Mouse (Mus musculus) myocyte (in vitro differentiated cells): Measurements from ENCODE around the gene Olfr477. TPM values are rescaled to one million over a fixed set of nuclear protein-coding genes. Genes with fewer than 3 reads are reported as not detected.
"Not testable (repeated sequence)": the region's sequence is repeated elsewhere in the genome, so short reads cannot be mapped to it uniquely, and the experiment has no call there.

Experiments used
- H3K27me3 ChIP-seq: one replicate; pipeline ENCODE4 v1.6.1; 2011; ENCODE audit not compliant: control insufficient read depth, insufficient read depth, insufficient read length
- H3K36me3 ChIP-seq: one replicate; pipeline ENCODE4 v1.6.1; 2011; ENCODE audit not compliant: control insufficient read depth, insufficient read depth
- H3K4me2 ChIP-seq: one replicate; pipeline ENCODE4 v1.6.1; 2011; ENCODE audit warnings: low read depth, control low read depth
- H3K4me3 ChIP-seq: one replicate; pipeline ENCODE4 v1.5.1; 2011; ENCODE audit warnings: mild to moderate bottlenecking, control low read depth, moderate library complexity
- H3K79me2 ChIP-seq: one replicate; pipeline ENCODE4 v1.6.1; 2011; ENCODE audit not compliant: control insufficient read depth, insufficient read depth
- H3ac ChIP-seq: one replicate; pipeline ENCODE4 v1.6.1; 2011; ENCODE audit not compliant: control insufficient read depth, insufficient read length
- CEBPB ChIP-seq: IDR thresholded peaks from 2 replicates; pipeline ENCODE4 v1.6.1; 2011; ENCODE audit warnings: mild to moderate bottlenecking, moderate library complexity; ENCODE audit not compliant: poor library complexity, insufficient read depth, severe bottlenecking
- E2F4 ChIP-seq: IDR thresholded peaks from one replicate; pipeline ENCODE4 v1.6.1; 2011; ENCODE audit warnings: mild to moderate bottlenecking, control low read depth, moderate library complexity; ENCODE audit not compliant: insufficient read depth
- MAX ChIP-seq: IDR thresholded peaks from one replicate; pipeline ENCODE4 v1.6.1; 2011; ENCODE audit warnings: low read depth, mild to moderate bottlenecking, control low read depth
- MYOD1 ChIP-seq, 3 experiments: IDR thresholded peaks; one replicate each; pipeline ENCODE4 v1.6.1; 2011; ENCODE audit warnings: control low read depth in 2 of 3, low read depth in 2 of 3, mild to moderate bottlenecking in 2 of 3, moderate library complexity in 1 of 3; ENCODE audit not compliant: insufficient read length in 2 of 3, control insufficient read depth in 1 of 3
- MYOG ChIP-seq, 3 experiments: IDR thresholded peaks; one replicate each; pipeline ENCODE4 v1.6.1; 2011; ENCODE audit warnings: control low read depth in 2 of 3, low read depth in 2 of 3, mild to moderate bottlenecking in 2 of 3; ENCODE audit not compliant: insufficient read length in 2 of 3, control insufficient read depth in 1 of 3, insufficient read depth in 1 of 3
- POLR2A ChIP-seq: IDR thresholded peaks from one replicate; pipeline ENCODE4 v1.6.1; 2011; ENCODE audit warnings: low read depth, mild to moderate bottlenecking, control low read depth, moderate library complexity; ENCODE audit not compliant: insufficient read length
- POLR2AphosphoS2 ChIP-seq: IDR thresholded peaks from one replicate; pipeline ENCODE4 v1.6.1; 2011; ENCODE audit warnings: low read depth, control low read depth; ENCODE audit not compliant: insufficient read length
- REST ChIP-seq: IDR thresholded peaks from one replicate; pipeline ENCODE4 v1.6.1; 2011; ENCODE audit warnings: mild to moderate bottlenecking, control low read depth, moderate library complexity; ENCODE audit not compliant: insufficient read depth, insufficient read length
- SRF ChIP-seq: IDR thresholded peaks from one replicate; pipeline ENCODE4 v1.6.1; 2011; ENCODE audit warnings: low read depth; ENCODE audit not compliant: control insufficient read depth, insufficient read length
- TCF12 ChIP-seq: IDR thresholded peaks from one replicate; pipeline ENCODE4 v1.6.1; 2011; ENCODE audit warnings: mild to moderate bottlenecking, control low read depth; ENCODE audit not compliant: poor library complexity, insufficient read depth, severe bottlenecking
- TCF3 ChIP-seq: IDR thresholded peaks from one replicate; pipeline ENCODE4 v1.6.1; 2011; ENCODE audit warnings: low read depth, control low read depth; ENCODE audit not compliant: insufficient read length
- USF1 ChIP-seq: IDR thresholded peaks from one replicate; pipeline ENCODE4 v1.6.1; 2011; ENCODE audit warnings: low read depth, mild to moderate bottlenecking, control low read depth, moderate library complexity
- polyA plus RNA-seq: library from polyadenylated mRNA; unstranded; fragments of >200 nt; fragmentation: generic; extraction: Trizol; gene quantifications from one replicate; pipeline ENCODE4 v1.2.1, GENCODE M21; 2012; ENCODE audit warnings: missing spikeins

Gene Olfr477
- not detected for polyA plus RNA-seq

DNA sequence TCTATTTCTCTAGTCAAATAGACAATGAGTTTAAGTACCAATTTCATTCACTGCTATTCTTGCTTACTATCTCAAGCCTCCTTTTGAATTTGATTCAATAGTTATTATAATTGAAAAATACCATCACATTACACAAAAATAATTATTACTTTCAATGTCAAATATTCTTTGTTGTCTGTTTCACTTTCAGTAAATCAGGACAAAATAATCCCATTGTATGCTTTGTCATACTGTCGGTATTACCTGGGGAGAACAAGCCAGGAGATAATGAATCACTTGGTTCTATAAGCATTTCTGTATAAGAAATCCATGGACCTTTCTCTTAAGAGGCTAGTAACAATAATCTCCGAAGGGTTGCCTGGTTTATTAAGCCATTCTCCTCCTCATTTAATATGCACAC lies at the start of gene Olfr477:
Gene Olfr477, plus strand, starts transcription at position 301 of the 400 bp plus-strand sequence.
- H3K4me2 ChIP-seq = no peak within 1 kb of the TSS
- H3K79me2 ChIP-seq = no peaks in the 10 kb centered on the region
- TF ChIP-seq SRF (no peak), MYOG (IDR thresholded peaks at IDR 0.05; ENCODE audit: control insufficient read depth in 1 of 3, insufficient read depth in 1 of 3, insufficient read length in 2 of 3, low read depth in 2 of 3) (no peak), E2F4 (no peak), MYOD1 (IDR thresholded peaks at IDR 0.05; ENCODE audit: control insufficient read depth in 1 of 3, insufficient read length in 2 of 3, low read depth in 2 of 3) (no peak), MAX (no peak), POLR2AphosphoS2 (no peak), USF1 (no peak), REST (no peak), CEBPB (no peak), POLR2A (no peak), TCF12 (no peak), TCF3 (no peak)
- no peaks in the 10 kb centered on the region for H3K36me3 ChIP-seq
- H3K4me3 ChIP-seq = no peak within 1 kb of the TSS
- H3K27me3 ChIP-seq = no peaks in the 10 kb centered on the region
- no peak within 1 kb of the TSS for H3ac ChIP-seq

DNA sequence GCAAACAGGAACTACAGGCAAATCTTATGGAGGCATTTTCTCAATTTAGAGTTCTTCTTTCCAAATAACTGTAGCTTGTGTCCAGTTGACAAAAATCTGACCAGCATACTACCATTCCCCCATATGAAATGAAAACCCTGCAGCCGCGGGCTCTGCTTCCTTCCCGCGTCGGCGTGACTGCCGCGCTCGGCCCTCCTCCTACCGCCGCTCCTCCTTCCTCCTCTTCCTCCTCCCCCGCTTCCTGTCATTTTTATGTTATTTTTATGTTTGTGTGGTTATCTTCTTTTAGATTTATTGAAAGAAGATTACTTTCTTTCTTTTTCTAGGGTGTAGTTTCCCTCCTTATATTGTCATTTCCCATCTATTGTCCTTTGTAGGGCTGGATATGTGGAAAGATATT lies 34.0 kb upstream of the Olfr477 start:
- H3K36me3 ChIP-seq, H3K27me3 ChIP-seq, H3K4me2 ChIP-seq, H3ac ChIP-seq, H3K4me3 ChIP-seq, H3K79me2 ChIP-seq: not testable (repeated sequence)

DNA sequence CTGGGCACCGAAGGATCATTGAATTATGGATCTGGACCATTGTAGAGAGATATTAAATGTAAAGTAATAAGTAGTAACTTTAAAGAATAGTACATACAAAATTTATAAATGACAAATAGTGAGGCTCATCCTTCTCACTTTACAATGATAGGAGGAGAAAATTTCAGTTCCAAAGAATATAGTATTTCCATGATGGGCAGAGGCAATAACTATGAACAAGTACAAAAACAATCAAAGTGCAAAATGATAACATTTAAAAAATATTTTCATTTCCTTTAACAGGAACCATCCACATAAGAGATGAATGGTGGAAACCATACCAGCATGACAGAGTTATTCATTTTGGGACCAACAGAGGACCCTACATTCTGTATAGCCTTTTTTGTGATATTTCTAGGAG lies 32.1 kb upstream of the Olfr477 start, which contains the start of gene Olfr474:
Gene Olfr474, plus strand, starts transcription at position 301 of the 400 bp plus-strand sequence.
- Histone ChIP-seq H3K4me3 (no peak within 1 kb of the TSS), H3K4me2 (no peak within 1 kb of the TSS), H3ac (no peak within 1 kb of the TSS), H3K27me3 (no peaks in the 10 kb centered on the region), H3K79me2 (no peaks in the 10 kb centered on the region), H3K36me3 (no peaks in the 10 kb centered on the region)
- TF ChIP-seq REST = no peak
- TF ChIP-seq E2F4 = no peak
- TF ChIP-seq MYOG (IDR thresholded peaks at IDR 0.05; ENCODE audit: control insufficient read depth in 1 of 3, insufficient read depth in 1 of 3, insufficient read length in 2 of 3, low read depth in 2 of 3) = no peak
- no peak for TF ChIP-seq POLR2AphosphoS2
- no peak for TF ChIP-seq CEBPB
- TF ChIP-seq MAX = no peak
- TF ChIP-seq USF1 = no peak
- no peak for TF ChIP-seq TCF12
- no peak for TF ChIP-seq TCF3
- no peak for TF ChIP-seq MYOD1 (IDR thresholded peaks at IDR 0.05; ENCODE audit: control insufficient read depth in 1 of 3, insufficient read length in 2 of 3, low read depth in 2 of 3)
- no peak for TF ChIP-seq POLR2A
- no peak for TF ChIP-seq SRF

DNA sequence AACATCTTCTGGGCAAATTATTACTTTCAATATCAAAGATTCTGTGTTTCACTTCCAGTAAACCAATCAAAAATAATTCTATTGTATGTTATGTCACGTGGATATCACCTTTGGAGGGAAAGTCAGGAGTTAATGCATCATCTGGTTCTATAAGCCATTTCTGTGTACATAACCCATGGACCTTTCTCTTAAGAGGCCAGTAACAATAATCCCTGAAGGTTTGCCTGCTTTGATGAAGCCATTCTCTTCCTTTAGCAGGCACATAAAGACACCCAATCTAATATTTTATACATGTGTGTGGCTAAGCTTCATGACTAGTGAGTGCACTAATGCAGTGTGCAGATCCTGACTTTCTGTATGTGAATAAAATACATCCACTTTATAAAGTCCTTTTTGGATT lies 22.0 kb upstream of the Olfr477 start, which contains the start of gene Olfr476:
Gene Olfr476, plus strand, starts transcription at position 301 of the 400 bp plus-strand sequence.
- Histone ChIP-seq H3ac (no peak within 1 kb of the TSS), H3K4me3 (no peak within 1 kb of the TSS), H3K79me2 (no peaks in the 10 kb centered on the region), H3K27me3 (no peaks in the 10 kb centered on the region), H3K4me2 (no peak within 1 kb of the TSS), H3K36me3 (no peaks in the 10 kb centered on the region)
- TF ChIP-seq SRF (no peak), POLR2AphosphoS2 (no peak), TCF3 (no peak), POLR2A (no peak), CEBPB (no peak), REST (no peak), MAX (no peak), TCF12 (no peak), MYOG (IDR thresholded peaks at IDR 0.05; ENCODE audit: control insufficient read depth in 1 of 3, insufficient read depth in 1 of 3, insufficient read length in 2 of 3, low read depth in 2 of 3) (no peak)

DNA sequence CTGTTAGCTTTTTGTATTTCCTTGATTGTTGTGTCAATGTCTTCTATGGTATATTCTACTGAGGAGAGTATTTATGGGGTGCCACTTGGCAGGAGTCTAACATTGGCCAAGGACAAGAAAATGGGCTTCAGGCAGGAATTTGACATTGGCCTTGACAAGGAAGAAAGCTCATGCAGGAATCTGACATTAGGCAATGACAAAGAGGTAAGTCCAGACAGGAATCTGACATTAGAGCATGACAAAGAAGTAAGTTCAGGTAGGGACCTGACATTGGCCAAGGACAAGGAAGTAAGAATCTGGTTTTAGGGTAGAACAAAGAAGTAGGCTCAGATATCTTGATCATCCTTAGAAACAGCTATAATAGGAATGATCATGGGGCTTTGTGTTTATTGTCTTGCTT lies 27.8 kb downstream of the Olfr477 start:
- H3K4me3 ChIP-seq = not testable (repeated sequence)

More for the DNA sequence above, 27.8 kb downstream of the Olfr477 start:
- H3K27me3 ChIP-seq, H3K4me2 ChIP-seq, H3K36me3 ChIP-seq, H3ac ChIP-seq, H3K79me2 ChIP-seq: not testable (repeated sequence)
